18 mouse cellular contexts compared by ENCODE assay signal in genomic region chr2:70790246-70790645, GRCm38 (mm10).
"Had no signal": no experiment of that assay in that cellular context is flagged by ENCODE, and none has a peak within 500 bp of the region (broad histone marks: within the 10 kb centered on the region; RNA-seq: fewer than 3 reads in every experiment).

No protein-coding gene starts in this region.

- H3K27me3 ChIP-seq: liver, embryonic 13.5 days; neural tube, embryonic 12.5 days; neural tube, embryonic 15.5 days had no signal

- H3K9me3 ChIP-seq: liver, embryonic 13.5 days; neural tube, embryonic 12.5 days; neural tube, embryonic 15.5 days had no signal

- DNase-seq: kidney, adult 2 months; kidney, postnatal 25 days; layer of hippocampus, postnatal 36 days; liver, embryonic 13.5 days; lung, adult 2 months; lung, postnatal 14 days; midbrain, embryonic 14.5 days; right cerebral cortex, adult 18-20 months; right cerebral cortex, postnatal 14 days; right cerebral cortex, postnatal 4 days; thymus, adult 2 months; thymus, postnatal 36 days had no signal

- H3K9ac ChIP-seq: liver, embryonic 13.5 days; neural tube, embryonic 12.5 days; neural tube, embryonic 15.5 days had no signal

- H3K4me2 ChIP-seq: liver, embryonic 13.5 days; neural tube, embryonic 12.5 days; neural tube, embryonic 15.5 days had no signal

- H3K4me3 ChIP-seq: left cerebral cortex, adult 2 months; liver, embryonic 13.5 days; neural tube, embryonic 12.5 days; neural tube, embryonic 15.5 days had no signal

- H3K27ac ChIP-seq: kidney, postnatal 0 days; left cerebral cortex, adult 2 months; liver, embryonic 13.5 days; macrophage; neural tube, embryonic 12.5 days; neural tube, embryonic 15.5 days; stomach, postnatal 0 days had no signal

- H3K36me3 ChIP-seq: neural tube, embryonic 15.5 days had no signal

- H3K4me1 ChIP-seq: neural tube, embryonic 12.5 days; neural tube, embryonic 15.5 days had no signal
